Mouse (Mus musculus) ovary, postnatal 10 days (tissue): ENCODE measurements around the gene Dnajc15.

ENCODE experiments used
- DNase-seq: peaks from one replicate; pipeline ENCODE4 v3.0.0; 2022; ENCODE audit warnings: low spot score

Dnajc15 gene

DNA sequence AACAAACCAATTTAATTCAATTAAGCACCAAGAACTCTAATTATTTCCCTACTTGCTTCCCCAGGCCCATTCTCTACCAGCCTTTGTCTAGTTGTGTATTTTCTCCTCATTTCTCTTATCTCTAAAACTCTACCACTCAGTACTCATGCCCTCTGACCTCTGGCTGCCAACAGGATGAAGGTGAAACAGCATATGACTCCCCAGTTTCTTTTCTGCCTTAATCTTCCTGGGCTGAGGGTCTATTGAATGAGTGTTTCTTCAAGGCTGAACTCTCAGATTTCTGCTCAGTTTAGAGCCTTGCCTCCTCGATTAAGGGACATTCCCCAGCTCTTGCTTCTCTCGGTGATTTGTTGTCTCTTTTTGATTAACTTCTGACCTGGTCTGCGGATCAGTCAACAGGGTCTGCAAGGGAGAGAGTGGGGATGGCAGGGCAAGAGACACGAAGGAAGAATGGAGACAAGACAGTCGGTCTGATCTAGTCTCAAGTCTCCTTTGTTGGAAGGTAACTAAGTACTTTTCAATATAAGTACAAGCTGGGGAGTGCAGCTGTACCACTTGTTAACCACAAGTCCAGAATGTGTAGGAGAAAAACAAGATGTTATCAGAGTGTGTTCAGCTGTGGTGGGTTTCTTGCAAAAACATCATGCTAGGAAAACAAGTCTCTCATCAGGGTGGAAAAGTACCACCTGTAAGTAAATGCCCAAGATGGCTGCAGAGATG lies 13.9 kb downstream of the Dnajc15 start:
- no peak for DNase-seq

DNA sequence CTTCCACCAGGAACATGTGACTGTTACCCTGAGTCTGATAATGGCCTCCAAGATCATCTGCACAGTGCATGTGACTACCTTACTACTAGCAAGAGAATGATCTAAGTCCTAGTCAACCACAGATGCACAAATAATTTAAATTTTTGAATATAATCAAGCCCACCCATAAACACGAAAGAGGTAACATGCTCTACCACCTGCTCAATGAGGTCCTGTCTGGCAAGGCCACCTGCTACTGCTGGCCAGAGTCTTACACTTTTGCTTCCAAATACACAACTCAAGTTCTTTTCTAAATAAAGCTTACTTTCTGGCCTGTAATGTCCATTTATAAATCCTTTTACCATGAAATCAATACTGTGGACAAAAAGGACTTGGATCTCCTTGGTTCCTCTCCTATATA lies 15.0 kb downstream of the Dnajc15 start:
- DNase-seq, result no peak

DNA sequence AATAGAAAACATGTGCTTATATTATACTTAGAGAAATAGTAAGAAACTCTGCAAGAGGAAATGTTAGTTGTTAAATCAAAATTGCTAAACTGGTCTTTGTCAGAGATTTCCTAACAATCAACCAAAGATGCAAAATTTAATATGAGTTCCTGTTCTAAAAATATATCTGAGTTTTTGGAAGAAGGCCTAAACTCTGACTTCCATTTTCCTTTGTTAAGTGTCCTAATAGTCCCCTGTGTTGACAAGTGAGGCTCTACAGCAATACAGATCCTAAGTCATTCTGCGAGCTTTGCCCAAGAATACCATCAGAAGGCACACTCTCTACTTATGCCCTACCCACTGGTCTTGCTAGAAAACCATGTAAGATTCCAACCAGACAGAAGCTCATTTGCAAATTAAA lies 21.0 kb downstream of the Dnajc15 start:
- no peak for DNase-seq

DNA sequence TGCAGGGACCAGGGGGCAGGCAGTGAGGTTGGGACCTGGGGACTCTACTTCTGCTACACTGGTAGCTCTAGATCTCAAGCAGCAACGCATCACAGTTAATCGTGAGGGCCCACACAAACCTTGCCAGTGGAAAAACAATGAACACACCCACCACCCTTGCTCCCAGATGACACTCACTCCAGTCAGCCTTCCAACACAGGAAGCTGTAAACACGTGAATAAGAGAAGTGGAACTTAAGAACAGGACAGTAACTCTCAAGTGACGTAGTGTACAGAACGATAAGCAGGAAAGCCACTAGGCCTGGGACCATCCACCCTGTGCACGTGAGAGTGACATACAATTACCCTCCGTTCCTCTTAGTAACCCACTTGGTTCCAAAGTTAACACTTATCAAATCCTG lies 25.1 kb downstream of the Dnajc15 start:
- DNase-seq, result no peak

DNA sequence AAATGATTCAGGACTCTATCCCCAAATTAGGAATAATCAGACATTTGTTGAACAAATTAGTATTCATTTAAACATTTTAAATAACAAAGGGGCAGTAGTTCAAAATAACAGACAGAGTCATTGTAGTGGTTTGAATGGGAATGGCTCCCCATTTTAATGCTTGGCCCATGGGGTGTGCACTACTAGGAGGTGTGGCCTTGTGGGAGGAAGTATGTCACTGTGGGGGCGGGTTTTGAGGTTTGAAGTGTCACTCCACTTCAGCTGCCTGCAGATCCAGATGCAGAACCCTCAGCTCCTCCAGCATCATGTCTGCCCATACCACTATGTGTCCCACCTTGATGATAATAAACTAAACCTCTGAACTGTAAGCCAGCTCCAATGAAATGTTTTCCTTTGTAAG lies 26.6 kb downstream of the Dnajc15 start:
- no peak for DNase-seq

DNA sequence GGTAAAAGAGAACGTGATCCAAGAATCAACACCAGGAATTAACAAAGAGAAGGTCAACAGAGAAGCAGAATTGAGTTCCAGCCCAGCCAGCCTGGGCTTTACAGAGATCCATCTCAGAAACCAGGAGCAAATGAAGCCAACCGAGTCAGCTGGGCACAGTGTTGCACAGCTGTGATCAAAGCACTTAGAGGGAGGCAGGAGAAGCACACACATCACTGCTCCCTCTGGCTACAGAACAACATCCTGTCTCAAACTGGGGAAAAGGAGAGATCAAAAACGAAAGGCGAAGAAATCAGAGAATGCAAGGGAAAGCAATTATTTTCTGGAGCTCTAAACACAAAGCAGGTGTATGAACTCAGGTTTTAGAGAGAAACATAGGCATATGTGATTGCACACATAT lies 28.7 kb downstream of the Dnajc15 start:
- no peak for DNase-seq

DNA sequence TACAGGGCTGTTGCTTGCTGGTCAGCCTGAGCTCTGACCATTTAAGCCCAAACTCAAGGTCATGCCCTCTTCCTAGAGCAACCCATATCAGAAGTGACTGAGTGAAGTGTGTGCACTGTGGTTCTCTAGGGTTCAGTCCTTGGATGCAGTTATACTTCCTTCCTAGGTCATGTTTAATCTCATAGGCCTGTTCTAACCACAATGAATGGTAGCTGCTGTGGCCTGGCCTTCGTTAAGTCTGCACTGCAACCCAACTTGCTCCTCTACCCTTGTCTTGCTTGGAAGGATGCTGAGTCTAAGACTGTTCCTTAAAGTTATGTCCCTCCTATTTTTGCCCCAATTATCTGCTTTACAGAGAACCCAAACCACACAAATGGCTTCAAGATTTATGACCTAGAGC lies 29.4 kb downstream of the Dnajc15 start:
- no peak for DNase-seq

DNA sequence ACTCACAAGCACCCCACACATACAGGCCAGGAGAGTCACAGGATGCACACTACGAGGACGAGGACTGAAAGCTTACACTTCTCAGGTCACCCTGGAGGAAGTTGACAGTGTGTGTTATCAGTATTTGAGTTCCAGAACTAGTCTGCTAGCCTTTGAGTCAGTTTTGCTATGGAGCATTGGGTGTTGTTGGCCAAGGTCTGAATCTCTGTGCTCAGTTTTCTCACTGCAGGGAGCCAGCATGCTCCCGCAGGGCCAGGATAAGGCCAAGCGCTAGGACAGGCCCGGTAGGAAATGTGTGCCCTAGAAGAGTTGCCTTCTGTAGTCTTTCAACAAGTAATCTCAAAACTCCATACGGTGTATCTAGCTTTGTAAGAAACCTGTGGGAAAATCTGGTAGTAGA lies 34.4 kb downstream of the Dnajc15 start:
- DNase-seq, result no peak

DNA sequence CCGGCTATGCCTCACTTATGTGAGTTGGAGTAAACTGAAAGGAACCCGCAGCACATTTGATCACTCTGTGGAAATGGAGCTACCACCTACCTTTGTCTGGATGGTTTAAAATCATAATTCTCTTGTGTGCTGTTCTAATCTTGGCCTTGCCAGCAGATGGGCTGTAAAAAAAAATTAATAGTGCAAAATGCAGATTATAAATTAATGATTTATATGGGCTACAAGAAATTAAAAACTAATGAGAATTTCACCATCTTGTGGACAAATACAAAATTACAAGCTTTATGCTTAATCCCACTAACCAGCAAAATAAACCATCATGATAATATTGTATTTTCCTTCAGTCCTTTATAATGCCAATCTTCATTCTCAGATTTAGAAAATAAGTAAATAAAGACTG lies 34.8 kb downstream of the Dnajc15 start:
- DNase-seq, result no peak

DNA sequence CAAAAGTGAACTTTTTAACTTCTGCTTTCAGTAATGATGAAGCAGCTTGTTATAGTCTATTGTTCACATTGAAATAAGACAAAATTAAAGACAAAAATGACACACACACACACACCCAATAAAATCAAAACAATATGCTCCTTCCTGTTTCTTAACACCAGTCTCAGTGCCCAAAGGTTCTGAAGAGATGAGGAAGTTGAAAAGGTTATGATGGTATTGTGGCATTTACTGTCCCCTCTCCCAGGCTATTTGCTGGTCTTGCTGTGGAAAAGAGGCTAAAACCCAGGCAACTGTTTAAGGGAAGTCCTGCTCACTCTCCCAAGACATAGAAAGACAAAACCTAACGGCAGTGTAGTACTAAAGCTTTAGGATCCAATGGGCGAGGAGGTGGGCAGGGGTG lies 38.1 kb downstream of the Dnajc15 start:
- no peak for DNase-seq

DNA sequence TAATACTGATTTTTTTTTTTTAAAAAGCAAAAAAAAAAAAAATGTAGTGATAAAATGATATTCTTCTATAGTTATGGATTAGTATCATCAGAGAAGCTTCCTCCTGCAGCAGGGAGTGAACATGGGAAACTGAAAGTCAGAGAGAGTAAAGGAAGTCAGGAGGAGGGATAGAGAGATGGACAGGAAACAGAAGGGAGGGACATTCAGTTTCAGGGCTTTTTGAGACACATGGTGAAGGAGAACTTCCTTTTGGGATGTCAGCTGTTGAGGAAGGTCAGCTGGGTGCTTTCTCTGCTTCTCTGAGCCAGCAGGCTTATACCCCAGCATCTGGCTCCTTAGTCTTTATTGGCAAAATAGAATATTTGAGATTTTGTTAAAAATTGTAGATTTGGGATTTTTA lies 42.6 kb downstream of the Dnajc15 start:
- DNase-seq, result no peak

DNA sequence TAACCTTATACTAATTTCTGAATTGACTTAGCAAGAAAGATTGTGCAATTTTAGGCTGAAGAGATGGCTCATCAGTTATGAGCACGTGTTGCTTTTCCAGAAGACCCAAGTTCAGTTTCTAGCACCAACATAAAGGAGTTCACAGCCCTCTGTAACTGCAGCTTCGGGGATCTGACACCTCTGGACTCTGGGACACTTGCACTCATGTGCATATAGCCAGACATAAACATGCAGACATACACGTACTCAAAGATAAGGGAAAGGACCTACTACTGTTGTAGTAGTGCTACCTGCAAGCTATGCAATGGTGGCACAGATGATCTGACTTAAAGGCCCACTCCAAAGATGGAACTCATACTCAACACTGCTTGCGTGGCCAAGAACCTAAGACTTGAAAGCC lies 43.0 kb downstream of the Dnajc15 start:
- DNase-seq, result no peak

DNA sequence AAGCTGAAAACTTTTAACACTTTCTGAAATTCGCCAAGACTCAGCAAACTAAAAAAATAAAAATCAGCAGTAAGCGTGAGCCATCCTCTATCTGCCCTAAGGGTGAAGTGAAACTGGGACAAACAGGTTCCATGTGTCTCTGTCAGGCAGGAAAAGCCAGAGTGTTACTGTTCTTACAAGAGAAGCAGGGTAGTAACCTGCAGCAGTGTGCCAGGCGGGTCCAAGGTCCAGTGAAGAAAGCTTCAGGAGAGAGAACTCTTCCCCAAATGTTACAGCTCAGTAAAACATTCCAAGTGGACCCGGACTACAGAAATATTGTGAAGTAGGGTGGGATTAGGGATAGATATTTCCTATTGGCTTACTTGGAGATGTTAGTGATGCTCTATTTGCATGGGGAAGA lies 45.3 kb downstream of the Dnajc15 start:
- DNase-seq, result no peak

DNA sequence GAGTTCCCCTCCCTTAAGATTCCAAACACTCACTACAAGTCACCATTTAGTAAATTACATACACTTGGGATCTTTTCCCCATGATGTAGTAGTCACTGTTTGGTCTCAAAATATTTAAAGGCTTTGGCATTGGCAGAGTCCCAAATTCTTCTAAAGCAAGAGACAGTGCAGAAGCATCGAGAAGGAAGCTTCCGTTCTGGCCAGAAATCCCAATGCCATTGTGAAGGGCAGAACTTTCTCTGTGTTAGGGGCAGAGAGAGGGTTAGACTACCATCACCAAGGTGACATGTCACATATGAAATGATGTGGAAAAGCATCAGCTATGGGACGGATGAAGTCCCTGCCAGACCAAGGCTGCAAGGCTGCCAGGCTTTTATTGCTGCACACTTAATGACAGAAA lies 49.0 kb downstream of the Dnajc15 start:
- no peak for DNase-seq

DNA sequence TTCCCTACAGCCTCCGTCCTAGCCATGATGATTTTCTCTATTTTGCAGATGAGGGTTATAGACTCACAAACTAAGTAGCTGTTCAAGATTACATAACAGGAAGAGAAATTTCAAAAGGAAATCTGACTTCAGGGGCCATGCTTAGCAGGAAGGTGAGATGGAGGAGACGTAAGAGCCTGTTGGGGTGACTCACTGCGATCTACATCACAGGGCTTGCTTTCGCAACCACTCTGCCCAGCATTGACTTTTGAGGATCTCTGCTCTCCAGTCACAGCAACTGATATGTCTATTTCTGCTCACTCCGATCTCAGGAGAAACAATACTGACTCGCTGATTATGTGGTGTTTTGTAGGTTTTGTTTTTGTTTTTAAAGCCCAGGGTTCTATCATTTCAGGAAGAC lies 49.8 kb downstream of the Dnajc15 start:
- no peak for DNase-seq

DNA sequence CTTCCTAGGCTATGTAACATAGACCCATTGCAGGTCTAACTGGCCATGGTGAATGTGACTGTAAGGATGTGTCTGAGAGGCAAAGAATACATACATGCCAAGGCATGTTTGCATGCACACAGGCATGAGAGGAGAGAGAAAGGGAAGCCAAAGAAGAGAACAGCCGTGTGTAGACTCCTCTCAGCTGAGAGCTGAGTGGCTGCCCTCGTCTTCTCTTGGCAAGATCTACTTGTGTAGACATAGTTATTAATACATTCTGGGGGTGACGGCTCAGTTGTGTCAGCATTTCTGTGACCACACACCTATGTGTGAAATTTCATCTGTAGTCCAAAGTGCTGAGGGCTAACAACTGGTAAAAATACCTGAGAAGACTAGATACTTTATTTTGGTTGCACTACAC lies 55.1 kb downstream of the Dnajc15 start:
- DNase-seq, result no peak

DNA sequence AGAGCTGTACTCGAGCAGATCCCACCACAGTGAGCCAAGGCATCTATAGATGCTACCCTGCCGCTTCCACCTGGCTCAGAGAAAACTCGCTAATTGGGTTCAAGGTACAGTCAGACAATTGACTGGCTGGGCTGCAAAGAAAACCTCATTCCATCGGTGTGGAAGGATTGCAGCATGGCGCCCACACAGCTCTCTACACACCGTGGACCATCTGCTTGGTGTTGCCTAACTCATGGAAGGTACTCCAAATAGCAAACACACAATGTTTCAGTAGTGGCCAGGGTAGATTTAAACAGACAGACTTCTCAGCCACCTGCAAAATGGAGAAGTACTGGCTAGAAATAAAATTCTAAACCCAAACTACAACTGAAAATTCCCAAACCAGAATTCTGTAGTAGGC lies 57.4 kb downstream of the Dnajc15 start:
- DNase-seq, result no peak

DNA sequence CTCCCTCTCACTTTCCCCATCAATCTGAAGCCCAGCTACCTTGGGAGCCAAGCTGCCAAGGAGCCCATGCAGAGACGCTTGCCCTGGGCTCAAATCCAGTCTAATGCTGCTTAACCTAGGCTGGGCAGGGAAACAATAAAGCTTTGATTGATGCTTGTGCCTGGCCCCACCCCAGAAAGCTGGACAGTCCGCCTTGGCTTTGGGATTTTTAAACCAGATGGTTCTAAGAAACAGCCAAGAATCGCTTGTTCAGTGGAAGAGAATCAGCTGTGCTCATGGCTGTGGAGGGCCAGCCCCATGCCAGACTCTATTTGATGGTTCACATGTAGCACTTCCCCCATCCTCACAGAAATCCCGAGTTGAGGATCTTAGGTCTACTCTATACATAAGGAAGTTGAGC lies 60.0 kb downstream of the Dnajc15 start:
- DNase-seq, result peak; percentile 10

DNA sequence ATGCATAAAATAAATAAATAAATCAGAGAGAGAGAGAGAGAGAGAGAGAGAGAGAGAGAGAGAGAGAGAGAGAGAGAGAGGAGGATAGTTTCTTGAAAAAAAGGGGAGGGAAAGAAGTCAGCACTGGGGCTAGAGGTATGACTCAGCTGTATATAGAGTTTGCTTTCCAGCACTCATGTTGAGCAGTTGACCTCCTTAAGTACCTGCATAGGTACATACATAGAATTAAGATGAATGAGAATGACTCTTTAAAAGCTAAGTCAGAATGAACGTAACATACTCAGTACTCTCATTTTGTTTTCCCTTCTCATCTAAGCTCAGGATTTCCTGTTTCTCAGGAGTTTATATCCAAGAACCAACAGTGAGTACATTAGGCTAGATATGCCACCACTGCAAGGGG lies 62.0 kb downstream of the Dnajc15 start:
- DNase-seq, result no peak

DNA sequence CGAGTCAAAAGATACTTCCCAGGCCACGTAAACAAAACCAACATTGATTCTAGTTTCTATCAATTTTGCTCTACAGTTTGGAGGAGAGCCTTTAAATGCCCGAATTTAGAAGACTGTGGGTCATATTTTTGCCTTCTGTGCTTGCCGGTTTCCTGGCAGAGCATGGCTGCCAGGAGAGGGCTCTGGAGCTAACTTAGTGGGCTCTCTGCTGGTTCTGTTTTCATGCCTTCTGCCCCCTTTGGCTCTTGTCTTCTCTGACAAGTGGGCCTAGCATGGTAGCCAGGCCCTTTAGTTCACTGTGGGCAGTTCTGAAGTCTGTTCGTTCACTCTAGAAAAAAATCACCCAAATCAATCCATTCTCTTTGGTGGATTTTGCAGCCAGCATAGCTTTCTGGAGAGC lies 63.5 kb downstream of the Dnajc15 start:
- DNase-seq, result no peak

DNA sequence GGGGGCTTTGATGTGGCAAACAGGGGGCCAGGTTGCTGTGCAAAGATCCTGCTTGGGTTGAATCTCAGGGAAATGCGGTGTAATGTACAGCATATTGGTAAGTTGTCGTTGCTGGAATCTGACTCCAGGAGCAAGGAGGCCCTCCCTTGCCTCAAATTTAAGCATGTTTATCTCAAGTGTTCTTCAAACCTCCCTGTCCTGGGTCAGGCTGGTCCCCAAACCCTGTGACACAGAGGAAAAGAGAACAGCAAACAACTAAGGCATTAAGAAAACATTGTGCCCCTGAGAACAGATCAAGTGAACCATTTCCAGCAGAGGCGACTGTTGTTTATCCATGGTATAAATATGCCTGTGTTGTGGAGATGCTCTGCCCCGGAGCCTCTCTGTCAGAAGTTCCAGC lies 67.1 kb downstream of the Dnajc15 start:
- no peak for DNase-seq

DNA sequence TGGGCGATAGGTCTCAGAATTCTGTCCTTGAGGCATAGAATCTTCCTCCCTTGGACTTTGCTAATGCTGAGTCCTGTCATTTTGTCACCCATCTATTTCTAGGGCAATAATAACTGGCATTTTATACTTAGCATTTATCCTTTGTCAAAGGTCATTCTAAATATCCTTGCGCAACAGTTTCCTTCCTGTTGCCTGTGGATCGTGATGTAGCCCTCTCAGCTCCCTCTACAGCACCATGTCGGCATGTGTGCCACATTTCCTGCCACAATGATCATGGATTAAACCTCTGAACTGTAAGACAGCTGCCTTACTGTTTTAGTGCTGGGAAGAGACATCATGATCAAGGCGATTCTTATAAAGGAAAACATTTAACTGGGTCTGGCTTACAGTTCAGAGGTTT lies 68.6 kb downstream of the Dnajc15 start:
- no peak for DNase-seq

DNA sequence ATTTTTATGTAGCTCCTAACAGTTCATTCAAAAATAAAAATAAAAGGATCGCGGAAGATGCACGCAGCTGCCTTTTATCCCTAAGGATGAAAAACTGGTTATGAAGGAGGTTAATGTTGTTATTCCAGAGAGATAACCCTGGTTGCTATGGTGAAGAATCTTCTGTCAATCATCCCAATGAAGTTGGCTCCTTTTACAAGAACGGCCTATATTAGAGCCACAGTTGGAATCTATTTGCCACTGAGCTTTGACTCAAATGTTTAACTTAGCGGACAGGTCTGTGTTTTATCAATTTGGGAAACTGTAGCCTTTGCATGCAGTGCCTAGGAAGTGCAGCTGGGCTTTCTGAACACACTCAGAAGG lies 72.7 kb downstream of the Dnajc15 start:
- no peak for DNase-seq

DNA sequence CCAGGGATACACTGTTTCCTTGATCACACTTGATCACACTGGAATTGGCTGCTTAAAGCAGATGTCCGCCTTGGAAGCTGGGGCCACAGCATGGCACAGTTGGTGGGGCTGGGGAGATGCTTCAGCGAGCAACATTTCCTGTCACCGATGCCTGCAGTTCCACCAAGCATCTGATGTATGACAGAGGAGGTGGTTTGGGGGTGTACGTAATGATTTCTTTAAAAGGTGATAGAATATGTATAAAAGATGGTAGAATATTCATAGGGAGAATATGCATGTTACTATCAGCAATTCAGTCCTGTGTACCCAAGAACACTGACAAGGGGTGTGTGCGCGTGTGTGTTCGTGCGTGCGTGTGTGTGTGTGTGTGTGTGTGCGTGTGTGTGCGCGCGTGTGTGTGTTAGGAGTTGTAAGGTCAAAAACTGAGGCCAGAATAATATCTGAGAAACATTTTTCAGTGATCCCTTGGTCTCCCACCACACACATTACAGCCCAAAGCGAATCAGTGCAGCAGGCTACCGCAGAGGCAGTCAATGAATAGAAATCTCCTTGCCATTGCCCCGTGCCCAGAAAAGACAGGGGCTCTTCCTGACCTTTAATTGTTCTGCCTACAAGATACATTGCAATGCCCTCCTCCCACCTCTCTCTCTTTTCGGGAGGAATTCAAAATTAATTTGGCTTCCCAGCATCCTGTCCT lies 73.2 kb downstream of the Dnajc15 start:
- DNase-seq, result no peak
